ENCODE assay signal across 8 mouse cellular contexts in the genomic region with DNA sequence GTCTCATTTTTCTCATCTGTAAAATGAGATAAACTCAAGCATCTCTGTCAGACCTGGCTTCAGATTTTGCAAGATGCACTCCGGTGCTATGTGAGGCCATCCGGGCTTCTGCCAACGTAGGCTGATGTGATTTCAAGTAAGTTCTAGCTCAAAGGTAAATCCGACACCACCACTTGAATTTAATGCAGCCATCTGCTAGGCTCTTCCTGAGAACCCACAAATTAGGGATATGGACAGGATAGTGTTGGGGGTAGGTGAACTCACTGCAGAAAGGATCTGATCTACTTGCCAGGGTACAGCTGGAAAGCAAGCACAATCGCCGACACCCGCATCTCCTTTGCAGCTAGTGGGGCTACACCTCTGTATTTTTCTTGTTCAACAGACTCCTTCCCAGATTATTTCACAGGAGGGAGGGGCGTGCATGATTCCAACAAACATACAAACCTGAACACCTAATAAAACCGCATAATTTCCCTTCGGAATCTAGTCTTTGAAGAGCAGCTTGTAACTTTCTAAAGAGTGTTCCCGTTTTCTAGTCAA. TPM values are rescaled to one million over a fixed set of nuclear protein-coding genes. Genes with fewer than 3 reads are reported as not detected.
DNase-seq lines count a peak whose midpoint lies in the region; ATAC-seq lines count a peak whose summit lies in the region.

No protein-coding gene starts in this region.

- H3K4me2 ChIP-seq in heart, embryonic 15.5 days, result peak overlapping the region; percentile 70
- peak overlapping the region; percentile 70 for H3K4me2 ChIP-seq in heart, embryonic 16.5 days (ENCODE audit: low read depth, low read length)

- peak overlapping the region; percentile 81 for H3K9ac ChIP-seq in heart, embryonic 15.5 days
- H3K9ac ChIP-seq in heart, embryonic 16.5 days (ENCODE audit: low read length), result peak overlapping the region; percentile 95

- no peak for DNase-seq in heart, adult 9 months (ENCODE audit: low spot score in 2 of 2)
- peak; percentile 55 for DNase-seq in adipocyte (ENCODE audit: low spot score)
- DNase-seq in spleen, postnatal 10 days (ENCODE audit: low spot score in 2 of 2), result no peak
- no peak for DNase-seq in yolk sac, embryonic 10.5 days (ENCODE audit: low spot score)
- DNase-seq in natural killer cell, adult 2 months (ENCODE audit: low spot score in 2 of 2), result no peak

- peak overlapping the region; percentile 62; the same call in 1 of the 2 replicates for H3K27ac ChIP-seq in heart, embryonic 15.5 days
- H3K27ac ChIP-seq in heart, embryonic 16.5 days (ENCODE audit: low read length), result peak overlapping the region; percentile 33

- peaks cover 14% of the 10 kb centered on the region for H3K4me1 ChIP-seq in heart, embryonic 15.5 days (replicated peaks)
- peaks cover 9% of the 10 kb centered on the region for H3K4me1 ChIP-seq in heart, embryonic 16.5 days (ENCODE audit: control insufficient read depth, insufficient read depth, low read length)
- peaks cover 56% of the 10 kb centered on the region for H3K4me1 ChIP-seq in megakaryocyte, embryonic 14.5 days

- WGBS in heart, embryonic 15.5 days, result 7% methylated on average over 11 of the region's 11 CpGs
- 6% methylated on average over 11 of the region's 11 CpGs for WGBS in heart, embryonic 16.5 days

- no peak; the same call in 1 of the 2 replicates for ATAC-seq in heart, embryonic 15.5 days (replicated peaks; ENCODE audit: insufficient number of reproducible peaks, insufficient read depth, low FRiP score, low read depth)
- ATAC-seq in heart, embryonic 16.5 days (replicated peaks; ENCODE audit: extremely low read depth, insufficient read depth, low FRiP score), result peak; percentile 14

- peak overlapping the region; percentile 73 for H3K4me3 ChIP-seq in heart, embryonic 15.5 days
- H3K4me3 ChIP-seq in heart, embryonic 16.5 days (ENCODE audit: low read length), result peak overlapping the region; percentile 88
- peak overlapping the region; percentile 99 for H3K4me3 ChIP-seq in megakaryocyte, embryonic 14.5 days (replicated peaks)

- H3K36me3 ChIP-seq in heart, embryonic 15.5 days, result peaks cover 23% of the 10 kb centered on the region
- H3K36me3 ChIP-seq in heart, embryonic 16.5 days (ENCODE audit: control insufficient read depth, insufficient read depth), result peaks cover 23% of the 10 kb centered on the region
- H3K36me3 ChIP-seq in megakaryocyte, embryonic 14.5 days (replicated peaks; ENCODE audit: low read length), result peaks cover 26% of the 10 kb centered on the region

- H3K9me3 ChIP-seq in heart, embryonic 15.5 days (replicated peaks), result no peaks in the 10 kb centered on the region
- H3K9me3 ChIP-seq in heart, embryonic 16.5 days (replicated peaks; ENCODE audit: control insufficient read depth, low read length), result no peaks in the 10 kb centered on the region
- no peaks in the 10 kb centered on the region for H3K9me3 ChIP-seq in megakaryocyte, embryonic 14.5 days

- H3K27me3 ChIP-seq in heart, embryonic 15.5 days, result no peaks in the 10 kb centered on the region
- H3K27me3 ChIP-seq in heart, embryonic 16.5 days (ENCODE audit: control insufficient read depth, insufficient read depth, low read length), result no peaks in the 10 kb centered on the region
- H3K27me3 ChIP-seq in megakaryocyte, embryonic 14.5 days (replicated peaks), result peaks cover 39% of the 10 kb centered on the region

RNA-seq across cellular contexts. Expression of gene Ssrp1, which starts 0.5 kb away (rescaled TPM):
- polyA plus RNA-seq in heart, embryonic 15.5 days (2015; fragmentation: Nextera tagmentation; extraction: Ambion mirVana), result 104 and 141 TPM in 2 replicates
- polyA plus RNA-seq in heart, embryonic 16.5 days (2015; fragmentation: Nextera tagmentation; extraction: Ambion mirVana), result 136 and 148 TPM in 2 replicates
- polyA plus RNA-seq in megakaryocyte, embryonic 14.5 days (2012; ENCODE audit: insufficient read depth, low replicate concordance), result 9.9 and 23.0 TPM in 2 replicates

RNA-seq across cellular contexts. Expression of gene P2rx3, which starts 0.7 kb away (rescaled TPM):
- polyA plus RNA-seq in heart, embryonic 15.5 days (2015; fragmentation: Nextera tagmentation; extraction: Ambion mirVana), result 0.33 and 0.68 TPM in 2 replicates
- 0.60 and 0.79 TPM in 2 replicates for polyA plus RNA-seq in heart, embryonic 16.5 days (2015; fragmentation: Nextera tagmentation; extraction: Ambion mirVana)
- not detected in 2 replicates for polyA plus RNA-seq in megakaryocyte, embryonic 14.5 days (2012; ENCODE audit: insufficient read depth, low replicate concordance)

RNA-seq across cellular contexts. Expression of gene Tnks1bp1, which starts 11.2 kb away (rescaled TPM):
- 23.9 and 31.7 TPM in 2 replicates for polyA plus RNA-seq in heart, embryonic 15.5 days (2015; fragmentation: Nextera tagmentation; extraction: Ambion mirVana)
- 23.6 and 32.3 TPM in 2 replicates for polyA plus RNA-seq in heart, embryonic 16.5 days (2015; fragmentation: Nextera tagmentation; extraction: Ambion mirVana)
- polyA plus RNA-seq in megakaryocyte, embryonic 14.5 days (2012; ENCODE audit: insufficient read depth, low replicate concordance), result 0.72 TPM in 1 of 2 replicates, not detected in the other

RNA-seq across cellular contexts. Expression of gene Prg3, which starts 48.6 kb away (rescaled TPM):
- polyA plus RNA-seq in heart, embryonic 15.5 days (2015; fragmentation: Nextera tagmentation; extraction: Ambion mirVana), result not detected in 2 replicates
- polyA plus RNA-seq in heart, embryonic 16.5 days (2015; fragmentation: Nextera tagmentation; extraction: Ambion mirVana), result 0.34 TPM in 1 of 2 replicates, not detected in the other
- polyA plus RNA-seq in megakaryocyte, embryonic 14.5 days (2012; ENCODE audit: insufficient read depth, low replicate concordance), result 1.8 TPM in 1 of 2 replicates, not detected in the other

RNA-seq across cellular contexts. Expression of gene Prg2, which starts 56.3 kb away (rescaled TPM):
- polyA plus RNA-seq in heart, embryonic 15.5 days (2015; fragmentation: Nextera tagmentation; extraction: Ambion mirVana), result 0.35 and 0.57 TPM in 2 replicates
- polyA plus RNA-seq in heart, embryonic 16.5 days (2015; fragmentation: Nextera tagmentation; extraction: Ambion mirVana), result 0.68 TPM in 1 of 2 replicates, not detected in the other
- 2.5 TPM in 1 of 2 replicates, not detected in the other for polyA plus RNA-seq in megakaryocyte, embryonic 14.5 days (2012; ENCODE audit: insufficient read depth, low replicate concordance)

Comparison
In these comparisons a context has a peak if more than half of its experiments do, and no peak if none do; other contexts are left out.
1. RNA of gene Tnks1bp1, which starts 11.2 kb away (polyA plus RNA-seq): 23.9 to 31.7 TPM in heart, embryonic 15.5 days and 23.6 to 32.3 TPM in heart, embryonic 16.5 days; 0.72 TPM in megakaryocyte, embryonic 14.5 days; every median in the first group is over 10 times any median in the second.
2. Peak in every context shown above with its lines, with median percentiles within 50 percentile points of each other: H3K4me3 ChIP-seq.